Mouse (Mus musculus): Measurements from ENCODE around the gene Arhgef12. TPM values are rescaled to one million over a fixed set of nuclear protein-coding genes. Genes with fewer than 3 reads are reported as not detected.

Gene Arhgef12
- polyA plus RNA-seq, 1 experiment from 2014 or later, result 9.2 TPM

- Histone ChIP-seq H3K4me3 (peak overlapping the region; percentile 88), H3K4me1 (peaks cover 44% of the 10 kb centered on the region), H3K36me3 (replicated peaks) (peaks cover 20% of the 10 kb centered on the region), H3K27ac (peak overlapping the region; percentile 95), H3K27me3 (ENCODE audit: poor library complexity, severe bottlenecking) (no peaks in the 10 kb centered on the region), H3K9me3 (no peaks in the 10 kb centered on the region)
- no peak for DNase-seq (ENCODE audit: extremely low spot score, low spot score)
- WGBS, result 25% methylated on average over 22 of the region's 22 CpGs
Observed at GRCm38 (mm10) chr9:43106426-43107186, 433 bp downstream of the Arhgef12 start.

- Histone ChIP-seq H3K4me3 (peak overlapping the region; percentile 88), H3K36me3 (replicated peaks) (peaks cover 13% of the 10 kb centered on the region), H3K27ac (peak overlapping the region; percentile 95), H3K27me3 (ENCODE audit: poor library complexity, severe bottlenecking) (no peaks in the 10 kb centered on the region), H3K4me1 (peaks cover 44% of the 10 kb centered on the region), H3K9me3 (no peaks in the 10 kb centered on the region)
- DNase-seq (ENCODE audit: extremely low spot score, low spot score), result peak; percentile 91
- under 1% methylated on average over 81 of the region's 91 CpGs for WGBS
Observed at GRCm38 (mm10) chr9:43105664-43106361, 1.2 kb downstream of the Arhgef12 start.

- Histone ChIP-seq H3K4me3 (peak overlapping the region; percentile 88), H3K9me3 (no peaks in the 10 kb centered on the region), H3K27ac (peak overlapping the region; percentile 95), H3K4me1 (peaks cover 44% of the 10 kb centered on the region), H3K27me3 (ENCODE audit: poor library complexity, severe bottlenecking) (no peaks in the 10 kb centered on the region), H3K36me3 (replicated peaks) (peaks cover 6% of the 10 kb centered on the region; the same call in 1 of the 2 replicates)
- 0% methylated on average over 38 of the region's 40 CpGs for WGBS
- peak; percentile 56 for DNase-seq (ENCODE audit: extremely low spot score, low spot score)
Observed at GRCm38 (mm10) chr9:43104873-43105663, 2.0 kb downstream of the Arhgef12 start.

- Histone ChIP-seq H3K4me3 (peak overlapping the region; percentile 88), H3K36me3 (replicated peaks) (peaks cover 6% of the 10 kb centered on the region; the same call in 1 of the 2 replicates), H3K4me1 (peaks cover 44% of the 10 kb centered on the region), H3K9me3 (no peaks in the 10 kb centered on the region), H3K27ac (peak overlapping the region; percentile 95; the same call in 1 of the 2 replicates), H3K27me3 (ENCODE audit: poor library complexity, severe bottlenecking) (no peaks in the 10 kb centered on the region)
- WGBS, result 13% methylated on average over 4 of the region's 4 CpGs
- no peak for DNase-seq (ENCODE audit: extremely low spot score, low spot score)
Observed at GRCm38 (mm10) chr9:43104526-43104872, 2.5 kb downstream of the Arhgef12 start.

GRCm38 (mm10) chr9:43103675-43104299 lies 3.3 kb downstream of the Arhgef12 start:
- DNase-seq (ENCODE audit: extremely low spot score, low spot score), result no peak
- 0 out of 2 replicates have a peak overlapping the region, but pooled peaks have one; percentile 40 for H3K27ac ChIP-seq
- WGBS, result 54% methylated on average over 4 of the region's 4 CpGs

GRCm38 (mm10) chr9:43102931-43103330 lies 4.1 kb downstream of the Arhgef12 start:
- WGBS, result 96% methylated on average over 2 of the region's 2 CpGs
- peak overlapping the region; percentile 88 for H3K4me3 ChIP-seq
- no peaks in the 10 kb centered on the region for H3K9me3 ChIP-seq
- no peaks in the 10 kb centered on the region for H3K27me3 ChIP-seq (ENCODE audit: poor library complexity, severe bottlenecking)
- DNase-seq (ENCODE audit: extremely low spot score, low spot score), result no peak
- peaks cover 6% of the 10 kb centered on the region; the same call in 1 of the 2 replicates for H3K36me3 ChIP-seq (replicated peaks)
- H3K4me1 ChIP-seq, result peaks cover 47% of the 10 kb centered on the region
- H3K27ac ChIP-seq, result no peak overlapping the region

More at GRCm38 (mm10) chr9:43103675-43104299, 3.3 kb downstream of the Arhgef12 start:
- H3K4me1 ChIP-seq, result peaks cover 46% of the 10 kb centered on the region
- H3K27me3 ChIP-seq (ENCODE audit: poor library complexity, severe bottlenecking), result no peaks in the 10 kb centered on the region
- H3K9me3 ChIP-seq, result no peaks in the 10 kb centered on the region
- H3K4me3 ChIP-seq, result peak overlapping the region; percentile 88
- peaks cover 6% of the 10 kb centered on the region; the same call in 1 of the 2 replicates for H3K36me3 ChIP-seq (replicated peaks)

- WGBS, result 85% methylated on average over 8 of the region's 8 CpGs
- H3K27ac ChIP-seq, result peak overlapping the region; percentile 31; the same call in 1 of the 2 replicates
- no peaks in the 10 kb centered on the region for H3K27me3 ChIP-seq (ENCODE audit: poor library complexity, severe bottlenecking)
- no peaks in the 10 kb centered on the region for H3K9me3 ChIP-seq
- no peak for DNase-seq (ENCODE audit: extremely low spot score, low spot score)
- H3K4me1 ChIP-seq, result peaks cover 46% of the 10 kb centered on the region
- H3K36me3 ChIP-seq (replicated peaks), result peaks cover 6% of the 10 kb centered on the region; the same call in 1 of the 2 replicates
- H3K4me3 ChIP-seq, result peak overlapping the region; percentile 14; the same call in 1 of the 2 replicates
Observed at GRCm38 (mm10) chr9:43101936-43102595, 5.0 kb downstream of the Arhgef12 start.

- Histone ChIP-seq H3K4me1 (peaks cover 23% of the 10 kb centered on the region), H3K27ac (no peak overlapping the region), H3K9me3 (no peaks in the 10 kb centered on the region), H3K4me3 (no peak overlapping the region), H3K36me3 (replicated peaks) (peaks cover 6% of the 10 kb centered on the region; the same call in 1 of the 2 replicates), H3K27me3 (ENCODE audit: poor library complexity, severe bottlenecking) (no peaks in the 10 kb centered on the region)
- no peak for DNase-seq (ENCODE audit: extremely low spot score, low spot score)
- WGBS, result 83% methylated on average over 4 of the region's 4 CpGs
Observed at GRCm38 (mm10) chr9:43098922-43099321, 8.1 kb downstream of the Arhgef12 start.

GRCm38 (mm10) chr9:43097801-43098557 lies 9.1 kb downstream of the Arhgef12 start:
- no peak for DNase-seq (ENCODE audit: extremely low spot score, low spot score)
- Histone ChIP-seq H3K27me3 (ENCODE audit: poor library complexity, severe bottlenecking) (no peaks in the 10 kb centered on the region), H3K4me3 (no peak overlapping the region), H3K36me3 (replicated peaks) (peaks cover 6% of the 10 kb centered on the region; the same call in 1 of the 2 replicates), H3K4me1 (peaks cover 14% of the 10 kb centered on the region), H3K27ac (no peak overlapping the region), H3K9me3 (no peaks in the 10 kb centered on the region)
- WGBS, result 95% methylated on average over 3 of the region's 3 CpGs

GRCm38 (mm10) chr9:43096337-43096736 lies 10.7 kb downstream of the Arhgef12 start:
- Histone ChIP-seq H3K27ac (no peak overlapping the region), H3K4me1 (0 out of 2 replicates have a peak, but pooled peaks cover 3% of the 10 kb centered on the region), H3K36me3 (replicated peaks) (no peaks in the 10 kb centered on the region), H3K4me3 (no peak overlapping the region), H3K9me3 (no peaks in the 10 kb centered on the region), H3K27me3 (ENCODE audit: poor library complexity, severe bottlenecking) (no peaks in the 10 kb centered on the region)
- DNase-seq (ENCODE audit: extremely low spot score, low spot score), result no peak

- Histone ChIP-seq H3K27ac (no peak overlapping the region), H3K4me3 (no peak overlapping the region), H3K4me1 (0 out of 2 replicates have a peak, but pooled peaks cover 3% of the 10 kb centered on the region), H3K27me3 (ENCODE audit: poor library complexity, severe bottlenecking) (no peaks in the 10 kb centered on the region), H3K9me3 (no peaks in the 10 kb centered on the region), H3K36me3 (replicated peaks) (no peaks in the 10 kb centered on the region)
- no peak for DNase-seq (ENCODE audit: extremely low spot score, low spot score)
- WGBS, result 89% methylated on average over 4 of the region's 4 CpGs
Observed at GRCm38 (mm10) chr9:43094828-43095227, 12.2 kb downstream of the Arhgef12 start.
